Mouse (Mus musculus): ENCODE results near the gene Pou2f1. TPM values are rescaled to one million over a fixed set of nuclear protein-coding genes. Genes with fewer than 3 reads are reported as not detected.

Pou2f1 gene
- polyA plus RNA-seq, 1 experiment, result 11.0 TPM

DNA sequence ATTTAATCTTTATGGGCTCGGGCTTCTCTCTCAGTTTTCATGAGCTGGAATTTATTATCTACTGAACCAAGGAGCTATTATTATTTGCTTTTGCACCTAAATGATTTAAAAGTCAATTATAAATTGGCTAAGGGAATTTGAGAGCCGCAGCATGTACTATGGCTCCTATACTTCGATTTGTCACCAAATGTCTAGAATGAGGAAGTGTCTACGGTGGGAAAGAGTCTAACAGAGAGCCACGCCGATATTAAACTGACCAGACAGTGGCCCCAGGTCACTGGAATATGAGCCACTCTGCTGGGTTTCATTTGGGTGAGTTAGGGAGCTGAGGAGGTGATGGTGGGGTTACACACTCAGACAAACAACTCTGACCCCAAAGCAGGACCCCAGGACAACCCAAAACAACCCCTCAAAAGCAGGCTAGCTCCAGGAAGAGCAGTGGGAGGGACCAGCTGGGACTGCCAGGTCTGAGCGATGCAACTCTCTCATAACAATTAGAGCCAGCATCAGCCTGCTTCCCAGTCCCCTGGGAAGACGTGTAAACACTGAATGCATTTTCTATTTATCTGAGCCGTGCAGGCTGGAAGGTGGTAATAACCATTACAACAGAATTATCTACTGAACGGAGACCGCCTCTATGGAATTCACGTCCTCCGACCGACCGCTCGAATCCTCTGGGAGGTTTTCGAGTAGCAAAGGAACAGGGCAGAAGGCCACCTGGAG lies 168.4 kb downstream of the Pou2f1 start:
- Histone ChIP-seq H3K4me3 (replicated peaks; ENCODE audit: insufficient read depth, low read depth, low read length) (no peak overlapping the region), H3K4me1 (ENCODE audit: control insufficient read depth, insufficient read depth, low read length) (no peaks in the 10 kb centered on the region), H3K27ac (ENCODE audit: insufficient read depth, low read length) (no peak overlapping the region), H3K27me3 (ENCODE audit: control insufficient read depth, insufficient read depth, low read length) (no peaks in the 10 kb centered on the region)
- DNase-seq, result no peak
- TF ChIP-seq POLR2A (IDR thresholded peaks at IDR 0.05; ENCODE audit: borderline replicate concordance, insufficient read depth, low read length) (no peak), CTCF (IDR thresholded peaks at IDR 0.05; ENCODE audit: borderline replicate concordance, insufficient read depth, low read depth, low read length) (no peak)
- WGBS, result 41% methylated on average over 17 of the region's 17 CpGs

DNA sequence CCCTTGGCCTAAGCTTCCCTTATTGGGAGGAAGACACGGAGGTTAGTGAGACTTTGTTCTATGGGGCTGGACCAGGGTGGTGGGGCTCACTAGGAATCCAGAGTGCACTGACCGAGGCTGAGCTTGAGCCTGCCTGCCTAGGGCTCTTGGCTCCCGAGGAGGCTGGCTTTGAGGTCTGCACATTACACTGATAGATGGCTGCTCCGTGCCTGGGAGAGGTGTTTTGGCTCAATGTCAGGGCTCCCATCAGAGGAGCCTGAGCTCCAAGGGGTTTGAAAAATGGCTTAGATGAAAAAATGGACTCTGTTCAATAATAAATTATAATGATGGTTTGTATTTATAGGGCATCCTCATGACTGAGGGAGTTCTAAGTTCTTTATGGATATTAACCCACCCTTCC lies 169.2 kb downstream of the Pou2f1 start:
- DNase-seq, result no peak
- 38% methylated on average over 4 of the region's 4 CpGs for whole genome bisulfite sequencing
- no peak overlapping the region for H3K27ac ChIP-seq (ENCODE audit: insufficient read depth, low read length)
- no peak for TF ChIP-seq CTCF (IDR thresholded peaks at IDR 0.05; ENCODE audit: borderline replicate concordance, insufficient read depth, low read depth, low read length)
- TF ChIP-seq POLR2A (IDR thresholded peaks at IDR 0.05; ENCODE audit: borderline replicate concordance, insufficient read depth, low read length), result no peak
- H3K4me3 ChIP-seq (replicated peaks; ENCODE audit: insufficient read depth, low read depth, low read length), result no peak overlapping the region
- H3K4me1 ChIP-seq (ENCODE audit: control insufficient read depth, insufficient read depth, low read length), result no peaks in the 10 kb centered on the region
- no peaks in the 10 kb centered on the region for H3K27me3 ChIP-seq (ENCODE audit: control insufficient read depth, insufficient read depth, low read length)

DNA sequence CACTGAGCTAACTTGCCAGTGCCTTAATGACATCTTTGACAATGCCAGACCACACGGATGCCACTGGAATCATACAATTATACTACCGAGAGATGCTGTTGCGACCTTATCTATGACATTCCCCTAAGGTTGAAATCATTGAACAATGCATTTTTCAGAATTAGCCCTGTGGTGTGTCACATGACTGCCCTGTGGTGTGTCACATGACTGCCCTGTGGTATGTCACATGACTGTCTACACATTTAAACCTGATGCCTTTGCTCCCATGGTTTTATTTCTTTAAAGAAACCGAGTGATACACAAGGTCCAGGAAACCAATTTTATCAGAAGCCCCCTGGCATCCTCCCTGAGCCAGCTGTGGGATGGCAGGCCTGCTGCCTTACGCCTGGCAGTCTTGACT lies 172.6 kb downstream of the Pou2f1 start:
- TF ChIP-seq POLR2A (IDR thresholded peaks at IDR 0.05; ENCODE audit: borderline replicate concordance, insufficient read depth, low read length), result no peak
- TF ChIP-seq CTCF (IDR thresholded peaks at IDR 0.05; ENCODE audit: borderline replicate concordance, insufficient read depth, low read depth, low read length), result no peak
- no peak for DNase-seq
- H3K4me1 ChIP-seq (ENCODE audit: control insufficient read depth, insufficient read depth, low read length), result no peaks in the 10 kb centered on the region
- no peak overlapping the region for H3K4me3 ChIP-seq (replicated peaks; ENCODE audit: insufficient read depth, low read depth, low read length)
- H3K27ac ChIP-seq (ENCODE audit: insufficient read depth, low read length), result no peak overlapping the region
- WGBS, result 85% methylated on average over 5 of the region's 5 CpGs
- no peaks in the 10 kb centered on the region; the same call in 1 of the 2 replicates for H3K27me3 ChIP-seq (ENCODE audit: control insufficient read depth, insufficient read depth, low read length)

DNA sequence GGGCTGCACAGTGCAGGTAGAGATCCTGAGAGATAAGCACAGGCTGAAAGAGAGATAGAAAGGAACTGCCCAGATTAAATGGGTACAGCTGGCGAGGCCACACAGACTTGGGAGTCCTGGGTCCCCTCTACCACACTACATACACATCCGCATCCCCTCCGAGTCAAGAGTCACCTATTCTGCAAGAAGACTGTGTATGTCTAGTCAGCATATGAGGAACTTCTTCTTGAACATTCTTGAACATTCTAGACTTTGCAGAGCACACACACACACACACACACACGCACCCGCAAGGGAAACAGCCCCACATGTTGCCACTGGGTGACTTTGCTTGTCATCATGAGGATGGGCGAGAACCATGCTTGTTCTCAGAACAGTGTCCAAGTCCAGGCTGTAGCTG lies 173.9 kb downstream of the Pou2f1 start:
- TF ChIP-seq CTCF (IDR thresholded peaks at IDR 0.05; ENCODE audit: borderline replicate concordance, insufficient read depth, low read depth, low read length) (no peak), POLR2A (IDR thresholded peaks at IDR 0.05; ENCODE audit: borderline replicate concordance, insufficient read depth, low read length) (no peak)
- H3K4me3 ChIP-seq (replicated peaks; ENCODE audit: insufficient read depth, low read depth, low read length), result no peak overlapping the region
- no peaks in the 10 kb centered on the region for H3K4me1 ChIP-seq (ENCODE audit: control insufficient read depth, insufficient read depth, low read length)
- no peak overlapping the region for H3K27ac ChIP-seq (ENCODE audit: insufficient read depth, low read length)
- WGBS, result 94% methylated on average over 6 of the region's 6 CpGs
- DNase-seq, result no peak
- H3K27me3 ChIP-seq (ENCODE audit: control insufficient read depth, insufficient read depth, low read length), result no peaks in the 10 kb centered on the region; the same call in 1 of the 2 replicates

DNA sequence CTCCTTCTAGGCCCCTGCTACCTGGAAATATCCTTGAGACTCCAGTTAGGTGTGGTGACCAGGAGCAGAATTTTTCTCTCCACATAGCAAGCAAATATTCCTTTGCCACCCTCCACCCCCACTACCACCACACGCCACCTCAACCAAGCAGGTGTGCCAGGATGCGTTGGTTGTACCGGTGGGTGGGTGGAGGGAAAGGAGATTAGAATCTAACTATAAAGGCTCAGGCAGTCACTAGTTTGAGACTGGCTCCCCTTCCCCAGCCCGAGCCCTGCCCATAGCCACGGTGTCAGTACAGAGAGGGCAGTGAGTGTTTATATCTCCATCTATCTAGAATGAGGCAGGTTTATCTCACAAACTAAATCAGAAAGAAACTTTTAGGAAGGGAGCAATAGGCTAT lies 174.3 kb downstream of the Pou2f1 start:
- H3K27me3 ChIP-seq (ENCODE audit: control insufficient read depth, insufficient read depth, low read length), result no peaks in the 10 kb centered on the region; the same call in 1 of the 2 replicates
- H3K27ac ChIP-seq (ENCODE audit: insufficient read depth, low read length), result no peak overlapping the region
- no peaks in the 10 kb centered on the region for H3K4me1 ChIP-seq (ENCODE audit: control insufficient read depth, insufficient read depth, low read length)
- no peak overlapping the region for H3K4me3 ChIP-seq (replicated peaks; ENCODE audit: insufficient read depth, low read depth, low read length)
- WGBS, result 89% methylated on average over 5 of the region's 5 CpGs
- DNase-seq, result no peak
- TF ChIP-seq POLR2A (IDR thresholded peaks at IDR 0.05; ENCODE audit: borderline replicate concordance, insufficient read depth, low read length) (no peak), CTCF (IDR thresholded peaks at IDR 0.05; ENCODE audit: borderline replicate concordance, insufficient read depth, low read depth, low read length) (no peak)

DNA sequence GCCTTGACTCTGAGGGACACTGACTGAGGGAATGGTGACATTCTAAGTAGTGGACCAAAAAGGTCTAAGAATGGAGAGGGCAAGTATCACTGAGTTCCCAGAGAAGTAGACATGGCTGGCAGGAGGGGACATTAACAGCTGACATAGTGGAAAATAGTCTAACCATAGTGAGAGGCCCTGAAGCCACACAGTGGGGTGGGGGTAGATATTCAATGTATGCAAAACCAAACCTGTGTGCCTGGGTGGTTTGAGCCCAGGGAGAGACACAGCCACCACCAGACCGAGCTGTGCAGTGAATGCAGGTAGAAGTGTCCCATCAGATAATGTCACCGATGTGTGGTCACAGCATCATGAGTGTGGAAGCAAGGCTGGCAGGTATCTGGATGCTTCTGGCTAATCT lies 180.4 kb downstream of the Pou2f1 start:
- H3K27ac ChIP-seq (ENCODE audit: insufficient read depth, low read length), result no peak overlapping the region
- no peaks in the 10 kb centered on the region; the same call in 1 of the 2 replicates for H3K27me3 ChIP-seq (ENCODE audit: control insufficient read depth, insufficient read depth, low read length)
- no peaks in the 10 kb centered on the region for H3K4me1 ChIP-seq (ENCODE audit: control insufficient read depth, insufficient read depth, low read length)
- no peak for TF ChIP-seq CTCF (IDR thresholded peaks at IDR 0.05; ENCODE audit: borderline replicate concordance, insufficient read depth, low read depth, low read length)
- no peak for TF ChIP-seq POLR2A (IDR thresholded peaks at IDR 0.05; ENCODE audit: borderline replicate concordance, insufficient read depth, low read length)
- WGBS, result 91% methylated on average over 2 of the region's 2 CpGs
- H3K4me3 ChIP-seq (replicated peaks; ENCODE audit: insufficient read depth, low read depth, low read length), result no peak overlapping the region
- no peak for DNase-seq

DNA sequence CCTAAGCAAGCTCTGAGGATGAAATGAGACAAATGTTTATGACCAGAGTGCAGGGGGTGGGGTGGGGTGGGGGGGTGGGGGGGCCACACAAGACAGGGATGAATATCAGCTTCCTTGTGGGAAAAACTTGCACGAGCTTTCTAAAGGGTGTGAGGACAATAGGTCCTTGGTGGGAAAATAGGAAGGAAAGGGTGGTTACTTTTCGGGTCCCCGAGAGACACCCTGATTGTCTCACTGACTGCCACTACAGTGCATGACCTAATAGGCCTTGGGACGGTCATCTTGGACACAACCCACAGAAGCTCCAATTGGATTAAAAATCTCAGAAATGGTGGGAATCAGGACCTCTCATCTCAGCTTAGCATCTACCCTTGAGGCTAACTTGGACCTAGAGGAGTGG lies 183.3 kb downstream of the Pou2f1 start:
- TF ChIP-seq CTCF (IDR thresholded peaks at IDR 0.05; ENCODE audit: borderline replicate concordance, insufficient read depth, low read depth, low read length) (no peak), POLR2A (IDR thresholded peaks at IDR 0.05; ENCODE audit: borderline replicate concordance, insufficient read depth, low read length) (no peak)
- WGBS, result 85% methylated on average over 4 of the region's 4 CpGs
- H3K27ac ChIP-seq (ENCODE audit: insufficient read depth, low read length), result no peak overlapping the region
- H3K4me3 ChIP-seq (replicated peaks; ENCODE audit: insufficient read depth, low read depth, low read length), result no peak overlapping the region
- DNase-seq, result no peak
- no peaks in the 10 kb centered on the region for H3K4me1 ChIP-seq (ENCODE audit: control insufficient read depth, insufficient read depth, low read length)
- H3K27me3 ChIP-seq (ENCODE audit: control insufficient read depth, insufficient read depth, low read length), result no peaks in the 10 kb centered on the region; the same call in 1 of the 2 replicates

DNA sequence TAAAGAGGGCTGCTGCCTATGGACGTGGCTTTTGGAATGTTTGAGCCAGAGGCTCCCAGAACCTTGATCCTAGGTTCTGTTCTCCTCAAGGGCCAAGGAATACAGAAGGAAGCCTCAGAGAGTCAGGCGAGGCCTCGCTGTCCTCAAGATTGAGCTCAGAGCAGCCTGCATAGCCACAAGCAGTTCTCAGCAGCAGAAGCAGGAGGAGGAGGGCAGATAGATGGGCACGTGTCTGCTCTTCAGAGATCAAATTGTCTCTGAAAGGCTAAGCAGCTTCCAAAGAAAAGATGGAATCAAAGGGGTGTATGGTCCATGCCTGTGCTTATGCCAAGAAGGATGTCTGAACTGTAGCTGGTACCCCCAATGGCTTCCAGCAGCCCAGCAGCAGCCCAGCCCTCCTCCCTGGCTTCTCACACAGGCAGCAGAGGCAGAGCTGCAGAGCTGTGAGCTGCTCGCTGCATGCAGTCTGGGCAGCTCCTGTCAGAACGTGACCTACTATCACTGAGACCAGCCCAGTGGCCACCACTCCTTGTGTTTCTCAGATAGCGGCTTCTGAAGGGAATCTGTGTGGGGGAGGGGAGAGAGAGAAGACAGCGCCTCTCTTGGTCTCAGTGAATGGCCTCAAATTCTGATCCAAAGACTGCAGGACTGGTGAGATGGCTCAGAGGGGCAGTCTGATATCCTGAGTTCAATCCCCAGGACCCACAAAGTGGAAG lies 184.2 kb downstream of the Pou2f1 start:
- DNase-seq, result no peak
- Histone ChIP-seq H3K27me3 (ENCODE audit: control insufficient read depth, insufficient read depth, low read length) (no peaks in the 10 kb centered on the region; the same call in 1 of the 2 replicates), H3K4me1 (ENCODE audit: control insufficient read depth, insufficient read depth, low read length) (no peaks in the 10 kb centered on the region), H3K4me3 (replicated peaks; ENCODE audit: insufficient read depth, low read depth, low read length) (no peak overlapping the region), H3K27ac (ENCODE audit: insufficient read depth, low read length) (no peak overlapping the region)
- 29% methylated on average over 8 of the region's 8 CpGs for WGBS
- TF ChIP-seq CTCF (IDR thresholded peaks at IDR 0.05; ENCODE audit: borderline replicate concordance, insufficient read depth, low read depth, low read length), result no peak
- no peak for TF ChIP-seq POLR2A (IDR thresholded peaks at IDR 0.05; ENCODE audit: borderline replicate concordance, insufficient read depth, low read length)

Measured in cerebellum, adult 2 months (tissue).